Comparison of ENCODE assay signal across 9 mouse cellular contexts in genomic region chr7:99981311-99981710, GRCm38 (mm10). TPM values are rescaled to one million over a fixed set of nuclear protein-coding genes. Genes with fewer than 3 reads are reported as not detected.
DNase-seq lines count a peak whose midpoint lies in the region; ATAC-seq and TF ChIP-seq lines count a peak whose summit lies in the region.
"Had no signal": no experiment of that assay in that cellular context is flagged by ENCODE, and none has a peak within 500 bp of the region (broad histone marks: within the 10 kb centered on the region; RNA-seq: fewer than 3 reads in every experiment).

No protein-coding gene starts in this region.

- no peaks in the 10 kb centered on the region for H3K36me3 ChIP-seq in forebrain, postnatal 0 days (ENCODE audit: insufficient read depth)
- H3K36me3 ChIP-seq in forebrain, embryonic 12.5 days (replicated peaks) = no peaks in the 10 kb centered on the region
- H3K36me3 ChIP-seq in midbrain, embryonic 14.5 days (ENCODE audit: control insufficient read depth, insufficient read depth, low read length) = no peaks in the 10 kb centered on the region

- H3K27ac ChIP-seq in forebrain, postnatal 0 days (ENCODE audit: low read depth, low read length) = no peak overlapping the region
- no peak overlapping the region for H3K27ac ChIP-seq in forebrain, embryonic 12.5 days
- H3K27ac ChIP-seq in midbrain, embryonic 14.5 days (replicated peaks; ENCODE audit: low read depth, low read length) = peak overlapping the region; percentile 39; the same call in 1 of the 2 replicates

- peak; percentile 73 for TF ChIP-seq CTCF in forebrain, postnatal 0 days (IDR thresholded peaks at IDR 0.05; ENCODE audit: low read depth)

- no peak overlapping the region for H3K4me2 ChIP-seq in forebrain, postnatal 0 days (ENCODE audit: low read depth)
- no peak overlapping the region for H3K4me2 ChIP-seq in forebrain, embryonic 12.5 days
- H3K4me2 ChIP-seq in midbrain, embryonic 14.5 days (ENCODE audit: low read length) = no peak overlapping the region

- no peaks in the 10 kb centered on the region for H3K9me3 ChIP-seq in forebrain, postnatal 0 days (ENCODE audit: low read length)
- H3K9me3 ChIP-seq in forebrain, embryonic 12.5 days = no peaks in the 10 kb centered on the region
- no peaks in the 10 kb centered on the region for H3K9me3 ChIP-seq in midbrain, embryonic 14.5 days (ENCODE audit: control insufficient read depth, low read length)

- peak; percentile 76 for DNase-seq in forebrain, postnatal 0 days
- peak; percentile 54 for DNase-seq in CD4-positive helper T cell, adult 2 months (ENCODE audit: low read depth, low spot score)
- peak; percentile 33 to 68 for DNase-seq in cerebellum, postnatal 36 days
- DNase-seq in kidney, adult 18-20 months = peak; percentile 61
- peak; percentile 85 for DNase-seq in midbrain, embryonic 14.5 days
- no peak for DNase-seq in thymus, adult 18-20 months
- no peak for DNase-seq in testis, postnatal 14 days (ENCODE audit: low spot score)

- ATAC-seq in forebrain, postnatal 0 days = no peak
- ATAC-seq in forebrain, embryonic 12.5 days (ENCODE audit: low FRiP score) = no peak
- no peak for ATAC-seq in midbrain, embryonic 14.5 days (ENCODE audit: low FRiP score, low TSS enrichment)

- H3K9ac ChIP-seq in forebrain, postnatal 0 days = no peak overlapping the region
- no peak overlapping the region for H3K9ac ChIP-seq in forebrain, embryonic 12.5 days
- H3K9ac ChIP-seq in midbrain, embryonic 14.5 days (replicated peaks; ENCODE audit: low read length) = no peak overlapping the region

- no peak overlapping the region for H3K4me3 ChIP-seq in forebrain, postnatal 0 days (ENCODE audit: low read depth, low read length)
- no peak overlapping the region for H3K4me3 ChIP-seq in forebrain, embryonic 12.5 days (replicated peaks)
- H3K4me3 ChIP-seq in midbrain, embryonic 14.5 days (replicated peaks; ENCODE audit: low read depth, low read length) = no peak overlapping the region

- 4% methylated on average over 2 of the region's 2 CpGs for WGBS in forebrain, postnatal 0 days
- 9% methylated on average over 2 of the region's 2 CpGs for WGBS in forebrain, embryonic 12.5 days
- 5% methylated on average over 2 of the region's 2 CpGs for WGBS in midbrain, embryonic 14.5 days

- 0 out of 2 replicates have a peak, but pooled peaks cover 3% of the 10 kb centered on the region for H3K4me1 ChIP-seq in forebrain, postnatal 0 days (ENCODE audit: insufficient read depth)
- H3K4me1 ChIP-seq in forebrain, embryonic 12.5 days = peaks cover 17% of the 10 kb centered on the region
- H3K4me1 ChIP-seq in midbrain, embryonic 14.5 days (ENCODE audit: control insufficient read depth, insufficient read depth, low read length) = peaks cover 16% of the 10 kb centered on the region

- no peaks in the 10 kb centered on the region for H3K27me3 ChIP-seq in forebrain, postnatal 0 days (ENCODE audit: insufficient read depth, low read length)
- no peaks in the 10 kb centered on the region for H3K27me3 ChIP-seq in forebrain, embryonic 12.5 days
- H3K27me3 ChIP-seq in midbrain, embryonic 14.5 days (ENCODE audit: control insufficient read depth, insufficient read depth, low read length) = no peaks in the 10 kb centered on the region

RNA-seq across cellular contexts. Expression of gene Rnf169, which starts 1.1 kb away (rescaled TPM):
- total RNA-seq in forebrain, postnatal 0 days (2014; rRNA removed) = 23.6 and 24.9 TPM in 2 replicates
- 2.6 and 4.3 TPM in 2 replicates for polyA plus RNA-seq in forebrain, postnatal 0 days (2015; fragmentation: Nextera tagmentation; extraction: Ambion mirVana)
- 6.0 and 7.1 TPM in 2 replicates for polyA plus RNA-seq in forebrain, embryonic 12.5 days (2016; fragmentation: Nextera tagmentation; extraction: Ambion mirVana)
- polyA plus RNA-seq in midbrain, embryonic 14.5 days (2014; fragmentation: Nextera tagmentation; extraction: Ambion mirVana) = 6.4 and 6.7 TPM in 2 replicates

RNA-seq across cellular contexts. Expression of gene Chrdl2, which starts 24.7 kb away (rescaled TPM):
- total RNA-seq in forebrain, postnatal 0 days (2014; rRNA removed) = not detected in 2 replicates
- 0.15 and 0.67 TPM in 2 replicates for polyA plus RNA-seq in forebrain, postnatal 0 days (2015; fragmentation: Nextera tagmentation; extraction: Ambion mirVana)
- 0.13 and 0.20 TPM in 2 replicates for polyA plus RNA-seq in forebrain, embryonic 12.5 days (2016; fragmentation: Nextera tagmentation; extraction: Ambion mirVana)
- not detected in 2 replicates for polyA plus RNA-seq in midbrain, embryonic 14.5 days (2014; fragmentation: Nextera tagmentation; extraction: Ambion mirVana)
- total RNA-seq: hematopoietic stem cell, adult 5-6 weeks had no signal

Comparison
In these comparisons a context has a peak if more than half of its experiments do, and no peak if none do; other contexts are left out.
1. DNase-seq: peak in forebrain, postnatal 0 days (single experiment), CD4-positive helper T cell, adult 2 months (single experiment), cerebellum, postnatal 36 days (2 of 2), kidney, adult 18-20 months (single experiment) and midbrain, embryonic 14.5 days (single experiment); none in thymus, adult 18-20 months (0 of 2) and testis, postnatal 14 days (single experiment).